Mouse (Mus musculus) liver, embryonic 18 days (tissue): ENCODE data around the gene Slc35e2. TPM values are rescaled to one million over a fixed set of nuclear protein-coding genes. Genes with fewer than 3 reads are reported as not detected.

Experiments used
- polyA plus RNA-seq: library from polyadenylated mRNA; depleted of rRNA; stranded (reverse); fragments of >200 nt; gene quantifications from 2 replicates; pipeline ENCODE4 v1.2.3, GENCODE M21; 2012; rRNA removed

Gene Slc35e2
- polyA plus RNA-seq = 5.5 and 5.7 TPM in 2 replicates

DNA sequence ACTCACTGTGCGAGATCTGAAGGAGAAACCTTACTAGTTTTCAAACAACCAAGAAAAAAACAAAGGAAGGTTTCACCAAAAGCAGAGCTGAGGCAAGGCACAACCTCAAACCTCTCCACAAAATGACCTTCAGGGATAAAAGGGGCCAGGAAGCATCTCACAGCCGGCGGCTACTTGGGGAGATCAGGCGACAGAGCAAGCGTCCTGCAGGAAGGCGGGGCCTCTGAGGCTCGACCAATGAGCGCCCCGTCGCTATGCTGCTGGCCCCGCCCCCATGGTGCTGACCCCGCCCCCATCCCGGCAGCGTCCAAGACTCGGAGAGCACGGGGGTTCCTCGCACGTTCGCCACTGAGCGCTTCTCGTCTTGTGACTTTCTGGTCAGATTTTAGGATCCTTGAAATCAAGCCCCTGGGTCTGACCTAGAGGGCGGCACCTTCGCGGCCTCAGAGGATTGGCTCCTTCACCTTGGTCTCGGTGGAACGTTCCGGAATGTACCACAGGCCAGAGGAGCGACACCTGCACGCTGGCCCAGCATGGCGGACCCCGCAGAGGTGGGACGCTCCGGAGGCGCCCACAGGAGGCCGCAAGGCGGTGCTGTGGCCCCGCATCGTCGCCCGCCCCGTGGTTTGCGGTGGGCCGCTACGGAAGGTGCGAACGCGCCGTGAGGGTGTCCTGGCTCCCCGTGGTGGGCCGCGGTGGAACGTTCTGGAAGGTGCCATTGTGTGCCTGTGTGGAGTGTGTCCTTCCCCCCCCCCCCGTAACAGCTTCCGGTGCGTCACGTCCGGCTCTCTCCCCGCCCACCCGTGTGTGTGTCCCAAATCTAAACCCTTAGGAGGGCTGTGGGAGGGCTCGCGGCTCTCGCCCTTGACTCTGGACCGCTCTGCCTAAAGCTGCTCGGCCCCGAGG lies at the start of gene Slc35e2:
TSS of gene Slc35e2 (plus strand) at position 326 of the 906 bp plus-strand sequence.

DNA sequence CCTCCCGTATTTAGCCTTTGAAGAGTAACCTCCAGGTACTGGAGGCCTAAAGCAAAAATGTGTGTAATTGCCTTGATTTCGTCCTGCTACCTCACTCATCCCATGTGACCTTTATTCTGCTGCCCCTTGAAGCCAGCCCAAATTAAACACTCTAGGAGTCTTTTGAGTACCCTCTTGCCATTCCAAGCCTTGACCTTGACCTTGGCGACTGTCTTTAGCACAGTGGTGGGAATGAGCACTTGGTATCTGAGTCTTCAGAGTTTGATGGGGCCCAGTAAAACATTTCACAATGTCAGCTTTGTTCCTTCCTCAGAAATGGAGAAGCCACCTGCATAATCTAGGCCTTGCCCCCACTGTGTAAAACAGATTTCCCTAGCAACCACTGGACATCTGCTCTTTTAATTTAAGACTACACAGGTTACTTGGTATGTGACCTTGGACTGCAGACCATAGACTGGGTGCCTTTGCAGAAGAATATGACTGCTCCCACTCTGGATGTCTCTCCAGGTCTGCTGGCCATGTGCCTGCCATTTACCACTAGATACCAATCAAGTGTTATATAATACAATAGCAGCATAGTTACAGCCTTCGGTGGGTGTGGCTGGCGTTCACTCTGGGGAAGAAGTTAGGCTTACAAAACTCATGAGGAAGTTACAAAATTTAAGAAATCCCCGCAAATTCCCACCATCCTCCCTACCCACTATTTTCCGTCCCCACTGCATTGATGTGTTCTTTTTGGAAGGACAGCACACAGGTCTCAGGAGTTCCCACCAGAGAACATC lies 39.4 kb upstream of the Slc35e2 start, which contains the start of gene Nadk:
TSS of gene Nadk (plus strand) at position 718 of the 782 bp plus-strand sequence.

DNA sequence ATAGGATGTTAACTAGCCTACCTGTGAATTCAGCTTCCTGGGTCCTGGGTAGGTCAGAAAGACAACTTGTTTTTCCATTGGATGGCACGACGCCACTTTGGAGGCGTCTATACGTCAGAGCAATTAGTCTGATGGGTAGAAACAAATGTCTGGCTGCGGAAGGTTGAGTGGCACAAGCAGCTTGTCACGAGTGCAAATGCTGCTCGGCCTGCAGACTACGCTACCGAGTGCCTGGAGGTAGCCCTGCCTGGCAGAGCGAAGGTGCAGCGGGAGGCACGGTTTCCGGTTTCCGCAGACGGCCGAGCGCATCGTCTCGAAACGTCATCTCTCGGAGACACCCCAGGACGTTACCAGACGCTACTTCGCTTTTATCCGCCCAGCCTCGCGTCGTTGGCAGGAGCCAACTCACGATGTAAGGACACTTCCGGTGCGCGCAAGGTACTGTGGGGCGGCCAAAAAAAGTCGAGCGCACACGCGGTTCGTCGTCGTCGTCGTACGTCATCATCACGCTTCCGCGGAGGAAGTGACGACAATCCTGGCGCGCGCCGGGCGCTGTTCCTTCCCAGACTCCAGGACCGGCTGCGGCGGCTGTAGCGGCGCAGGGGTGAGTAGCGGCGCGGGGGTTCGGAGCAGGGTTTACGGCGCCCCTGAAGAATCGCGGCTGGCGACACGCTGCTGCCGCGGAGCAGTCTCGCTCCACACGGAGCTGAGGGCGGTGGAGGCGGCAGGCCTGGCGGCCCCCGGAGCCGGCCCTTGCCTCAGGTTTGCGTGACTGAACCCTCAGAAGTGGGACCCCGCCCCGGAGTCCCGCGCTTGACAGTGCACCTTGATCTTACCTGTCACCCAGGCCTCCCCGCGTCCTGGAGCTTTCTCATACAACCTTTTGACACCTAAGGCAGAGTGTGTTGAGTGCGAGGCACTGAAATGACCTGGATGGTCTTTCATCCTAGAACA lies 23.4 kb downstream of the Slc35e2 start, which contains the start of gene Cdk11b:
TSS of gene Cdk11b (plus strand) at position 517 of the 954 bp plus-strand sequence.

DNA sequence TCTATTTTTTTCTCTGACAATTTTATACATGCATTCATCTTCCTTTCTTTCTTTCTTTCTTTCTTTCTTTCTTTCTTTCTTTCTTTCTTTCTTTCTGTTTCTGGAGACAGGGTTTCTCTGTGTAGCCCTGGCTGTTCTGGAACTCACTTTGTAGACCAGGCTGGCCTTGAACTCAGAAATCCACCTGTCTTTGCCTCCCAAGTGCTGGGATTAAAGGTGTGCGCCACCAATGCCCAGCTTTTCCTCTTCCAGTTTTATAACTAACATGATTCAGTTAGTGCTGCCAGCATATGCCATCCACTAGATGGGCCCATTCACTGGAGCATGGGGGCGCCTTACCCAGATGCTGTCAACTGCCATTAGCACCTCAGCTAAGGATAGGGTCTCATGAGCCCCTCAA lies 44.1 kb downstream of the Slc35e2 start, which contains the start of gene Gm10563:
TSS of gene Gm10563 (minus strand) at position 101 of the 400 bp plus-strand sequence.

DNA sequence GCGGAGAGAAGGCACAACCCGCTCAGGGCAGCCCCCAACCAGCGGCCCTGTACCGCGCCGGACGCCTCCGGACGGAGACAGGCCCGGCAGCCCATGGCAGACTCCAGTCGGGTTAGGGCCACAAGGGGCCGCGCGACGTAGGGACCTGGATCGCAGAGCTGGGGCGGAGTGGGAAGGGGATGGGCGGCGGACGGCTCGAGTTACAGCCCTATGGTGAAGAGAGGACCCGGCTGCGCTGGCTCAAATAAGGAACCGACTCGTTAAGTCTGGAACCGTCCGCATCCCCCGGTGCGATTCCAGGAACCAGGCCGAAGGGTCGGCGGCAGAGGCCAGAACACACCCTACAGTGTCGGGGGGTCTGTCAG lies 51.9 kb downstream of the Slc35e2 start, which contains the start of gene Mmp23:
TSS of gene Mmp23 (minus strand) at position 299 of the 365 bp plus-strand sequence.

DNA sequence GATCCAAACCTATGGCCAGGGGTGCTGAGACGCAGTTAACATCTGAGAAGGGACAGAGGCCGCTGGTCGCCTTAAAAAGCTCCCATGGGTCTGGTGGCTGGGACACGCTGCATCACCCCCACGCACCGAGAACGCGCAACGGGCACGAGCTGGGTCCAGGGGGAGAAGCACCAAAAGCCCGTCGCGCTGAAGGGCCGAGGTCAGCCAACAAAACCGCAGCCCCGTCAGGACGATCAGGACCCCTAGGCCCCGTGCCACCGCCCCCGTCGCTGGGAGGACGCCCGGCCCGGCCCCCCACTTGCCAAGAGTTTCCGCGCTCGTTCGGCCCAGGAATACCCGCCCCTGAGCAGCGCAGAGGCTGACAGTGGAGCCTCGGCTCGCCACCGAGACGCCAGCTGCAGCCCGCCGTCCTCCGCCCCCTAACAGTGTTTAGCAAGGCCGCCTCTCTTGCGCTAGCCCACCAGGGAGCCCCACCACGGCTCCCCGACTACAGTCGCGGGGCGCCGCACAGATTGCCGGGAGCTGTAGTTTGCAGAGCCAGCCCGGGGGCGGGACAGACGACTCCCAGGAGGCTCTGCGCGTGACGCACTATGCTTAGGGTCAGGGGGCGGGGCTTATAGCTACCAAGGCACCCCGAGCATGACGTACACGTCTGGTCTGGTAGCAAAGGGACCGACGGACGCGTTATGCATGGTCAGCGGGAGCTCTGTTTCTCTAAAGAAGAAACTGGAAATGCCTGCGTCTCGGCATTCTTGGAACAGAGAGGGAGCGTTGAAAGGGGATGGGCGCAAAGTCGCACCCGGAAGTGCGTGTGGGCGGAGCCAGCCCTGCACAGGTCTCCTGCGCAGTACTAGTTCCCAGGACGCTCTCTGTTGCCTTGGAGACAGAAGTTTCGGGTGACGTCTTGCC lies 67.7 kb downstream of the Slc35e2 start, which contains the start of gene Mib2:
TSS of gene Mib2 (minus strand) at position 510 of the 909 bp plus-strand sequence.

Other genes with a start within 250 kb of the Slc35e2 start
- 2.0 and 2.5 TPM in 2 replicates for gene Prkcz, start 240.1 kb upstream of the Slc35e2 start, polyA plus RNA-seq
- 0.01 TPM in 1 of 2 replicates, not detected in the other for gene Gabrd, start 203.3 kb upstream of the Slc35e2 start, polyA plus RNA-seq
- gene Cfap74, start 192.2 kb upstream of the Slc35e2 start, polyA plus RNA-seq = 0.08 and 0.09 TPM in 2 replicates
- 0.38 and 0.43 TPM in 2 replicates for gene Tmem52, start 132.3 kb upstream of the Slc35e2 start, polyA plus RNA-seq
- 118 and 120 TPM in 2 replicates for gene Gnb1, start 110.1 kb upstream of the Slc35e2 start, polyA plus RNA-seq
- 46.0 and 46.7 TPM in 2 replicates for gene Nadk, start 39.0 kb upstream of the Slc35e2 start, polyA plus RNA-seq
- gene Cdk11b, start 23.4 kb downstream of the Slc35e2 start, polyA plus RNA-seq = 17.0 and 20.1 TPM in 2 replicates
- gene Gm10563, start 44.0 kb downstream of the Slc35e2 start, polyA plus RNA-seq = not detected in 2 replicates
- 8.9 and 9.8 TPM in 2 replicates for gene Mmp23, start 52.0 kb downstream of the Slc35e2 start, polyA plus RNA-seq
- gene Mib2, start 67.8 kb downstream of the Slc35e2 start, polyA plus RNA-seq = 8.4 and 10.7 TPM in 2 replicates
- gene Fndc10, start 92.9 kb downstream of the Slc35e2 start, polyA plus RNA-seq = 0.55 and 0.61 TPM in 2 replicates
- gene Ssu72, start 103.4 kb downstream of the Slc35e2 start, polyA plus RNA-seq = 49.1 and 49.2 TPM in 2 replicates
- 0.16 and 0.23 TPM in 2 replicates for gene Tmem240, start 133.4 kb downstream of the Slc35e2 start, polyA plus RNA-seq
- gene Atad3a, start 159.7 kb downstream of the Slc35e2 start, polyA plus RNA-seq = 41.4 and 52.8 TPM in 2 replicates
- gene Vwa1, start 173.3 kb downstream of the Slc35e2 start, polyA plus RNA-seq = 0.10 and 0.16 TPM in 2 replicates
- 0.55 and 0.60 TPM in 2 replicates for gene Tmem88b, start 184.5 kb downstream of the Slc35e2 start, polyA plus RNA-seq
- gene Ankrd65, start 189.0 kb downstream of the Slc35e2 start, polyA plus RNA-seq = 0.06 and 0.08 TPM in 2 replicates
- 50.2 and 58.8 TPM in 2 replicates for gene Mrpl20, start 201.5 kb downstream of the Slc35e2 start, polyA plus RNA-seq
- 103 and 115 TPM in 2 replicates for gene Ccnl2, start 211.1 kb downstream of the Slc35e2 start, polyA plus RNA-seq
- gene Aurkaip1, start 229.9 kb downstream of the Slc35e2 start, polyA plus RNA-seq = 67.1 and 69.6 TPM in 2 replicates
- gene Mxra8, start 238.3 kb downstream of the Slc35e2 start, polyA plus RNA-seq = 14.4 and 15.6 TPM in 2 replicates
- gene Dvl1, start 246.0 kb downstream of the Slc35e2 start, polyA plus RNA-seq = 25.7 and 28.6 TPM in 2 replicates